Mouse (Mus musculus): Measurements from ENCODE around the gene Srpr.

Srpr gene

GRCm38 (mm10) chr9:35199772-35200471, at the start of gene Srpr, which contains the start of gene Tirap:
Gene Srpr, plus strand, starts transcription at chr9:35200175.
Gene Tirap, minus strand, starts transcription at chr9:35200291.
- peak; percentile 89 for DNase-seq (ENCODE audit: extremely low read depth, insufficient read length, low spot score)

GRCm38 (mm10) chr9:35152923-35153322, 47.1 kb upstream of the Srpr start:
- peak; percentile 20 for DNase-seq (ENCODE audit: extremely low read depth, insufficient read length, low spot score)

GRCm38 (mm10) chr9:35156002-35156710, 43.8 kb upstream of the Srpr start:
- peak; percentile 38 for DNase-seq (ENCODE audit: extremely low read depth, insufficient read length, low spot score)

DNA sequence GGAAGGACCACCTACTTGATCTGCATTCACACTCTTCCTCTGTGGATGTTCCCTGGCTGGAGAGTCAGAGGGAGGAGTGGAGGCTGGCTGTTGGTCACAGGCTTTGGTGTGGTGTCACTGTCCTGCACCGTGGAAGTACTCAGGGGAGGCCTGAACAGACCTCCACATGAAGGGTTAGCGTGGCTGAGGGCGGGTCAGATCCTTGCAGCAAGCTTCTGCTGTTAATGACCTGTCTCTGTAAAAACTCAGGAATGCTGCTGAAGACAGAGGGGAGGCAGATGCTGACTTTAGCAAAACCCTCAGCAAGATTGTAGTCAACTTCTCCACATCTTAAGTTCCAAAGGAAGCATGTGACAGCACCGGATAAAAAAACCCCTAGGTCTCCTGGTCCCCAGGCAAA, 43.1 kb upstream of the Srpr start:
- no peak for DNase-seq (ENCODE audit: extremely low read depth, insufficient read length, low spot score)

DNA sequence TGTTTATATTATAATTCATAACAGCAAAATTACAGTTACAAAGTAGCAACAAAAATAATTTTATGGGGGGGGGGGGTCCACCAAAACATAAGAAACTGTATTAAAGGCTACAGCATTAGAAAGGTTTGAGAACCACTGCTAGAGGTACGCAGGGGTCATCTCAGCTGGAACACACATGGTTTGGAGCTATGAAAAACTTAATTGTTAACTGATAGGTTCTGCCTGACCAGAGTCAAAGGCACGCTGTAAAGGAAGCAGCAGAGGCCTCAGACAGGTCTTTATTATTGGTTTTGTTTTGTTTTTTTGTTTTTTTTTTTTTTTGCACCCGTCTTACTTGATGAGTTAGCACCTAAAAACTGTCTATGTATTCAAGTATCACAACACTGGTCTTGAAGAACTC, 41.5 kb upstream of the Srpr start:
- DNase-seq (ENCODE audit: extremely low read depth, insufficient read length, low spot score): no peak

- DNase-seq (ENCODE audit: extremely low read depth, insufficient read length, low spot score): no peak
Measured at GRCm38 (mm10) chr9:35160662-35161061, 39.3 kb upstream of the Srpr start.

DNA sequence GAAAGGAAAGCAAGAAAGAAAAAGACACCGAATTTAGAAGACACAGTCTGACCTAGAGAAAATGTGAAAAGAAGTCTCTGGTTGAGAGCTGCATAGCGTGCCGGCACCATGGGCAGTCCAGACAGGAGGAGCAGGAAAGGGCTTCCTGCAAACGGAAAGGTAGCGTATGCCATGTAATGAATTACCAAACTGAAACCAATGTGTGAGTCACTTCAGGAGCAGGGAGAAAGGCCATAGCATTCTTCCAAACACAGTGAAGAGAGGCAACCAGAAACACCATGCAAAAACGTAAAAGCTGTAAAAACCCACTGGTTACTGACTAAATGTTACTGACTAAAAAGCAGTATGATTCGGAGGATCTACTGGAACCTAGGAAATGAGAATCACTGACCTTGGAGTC, 38.3 kb upstream of the Srpr start:
- no peak for DNase-seq (ENCODE audit: extremely low read depth, insufficient read length, low spot score)

DNA sequence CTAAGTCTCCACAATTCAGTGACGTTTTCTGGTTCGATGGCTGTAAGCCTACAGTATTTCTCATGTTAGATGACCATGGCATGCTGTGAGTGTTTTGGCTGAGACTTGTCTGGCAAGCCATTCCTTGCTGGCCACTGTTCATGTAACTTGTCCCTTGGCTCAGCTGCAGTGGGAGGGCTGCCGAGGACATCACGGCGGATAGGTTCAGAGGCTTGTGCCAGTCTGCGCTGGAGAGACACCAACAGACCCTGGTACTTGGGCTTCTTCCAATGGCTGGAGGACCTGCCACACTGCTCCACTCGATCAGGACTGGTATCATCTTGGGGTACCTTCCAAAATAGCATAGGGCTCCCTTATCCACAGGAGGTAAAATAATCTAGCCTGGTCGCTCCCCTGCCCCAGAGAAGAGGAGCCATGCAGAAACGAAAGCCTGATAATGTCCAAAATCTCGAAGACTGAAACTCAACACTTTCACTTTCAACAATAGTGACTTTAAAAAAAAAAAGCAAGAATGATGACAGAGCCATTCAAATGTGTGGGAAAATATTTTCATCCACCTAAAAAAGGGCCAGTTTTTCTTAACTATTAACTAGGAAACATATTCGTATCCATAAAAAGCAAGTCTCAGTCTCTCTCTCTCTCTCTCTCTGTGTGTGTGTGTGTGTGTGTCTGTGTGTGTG, 36.8 kb upstream of the Srpr start:
- DNase-seq (ENCODE audit: extremely low read depth, insufficient read length, low spot score): no peak

- no peak for DNase-seq (ENCODE audit: extremely low read depth, insufficient read length, low spot score)
Measured at GRCm38 (mm10) chr9:35164142-35164874, 35.7 kb upstream of the Srpr start.

DNA sequence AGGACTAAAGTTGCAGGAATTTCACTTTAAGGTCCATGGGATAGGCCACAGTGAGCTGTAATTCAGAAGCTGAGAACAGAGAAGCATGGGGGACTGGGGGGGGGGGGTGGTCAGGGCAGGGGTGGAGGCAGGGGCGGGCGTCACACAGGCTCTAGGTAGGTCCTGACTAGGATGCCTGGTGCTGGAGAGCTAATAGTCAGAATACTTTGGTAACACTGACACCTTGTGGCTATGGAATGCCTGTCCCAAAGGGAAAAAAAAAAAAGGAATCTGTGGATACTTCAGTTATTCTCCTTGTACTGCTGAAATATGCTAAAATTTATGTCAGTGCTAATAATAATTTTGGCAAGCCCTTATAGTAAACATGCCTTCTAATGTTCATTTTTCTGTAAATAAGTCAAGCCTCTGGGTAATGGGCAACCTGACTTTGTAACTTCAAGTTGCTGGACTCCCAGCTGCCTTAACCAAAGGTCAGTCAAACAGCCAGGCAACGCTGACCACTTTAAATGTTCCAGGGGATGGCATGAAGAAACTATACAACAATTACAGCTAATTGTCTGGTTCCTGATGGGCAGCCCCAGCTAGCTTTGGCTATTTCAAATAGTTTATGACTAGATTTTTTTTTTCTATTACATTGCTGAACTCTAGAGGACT, 33.7 kb upstream of the Srpr start:
- DNase-seq (ENCODE audit: extremely low read depth, insufficient read length, low spot score): peak; percentile 19

- no peak for DNase-seq (ENCODE audit: extremely low read depth, insufficient read length, low spot score)
Measured at GRCm38 (mm10) chr9:35166798-35167635, 33.0 kb upstream of the Srpr start.

DNA sequence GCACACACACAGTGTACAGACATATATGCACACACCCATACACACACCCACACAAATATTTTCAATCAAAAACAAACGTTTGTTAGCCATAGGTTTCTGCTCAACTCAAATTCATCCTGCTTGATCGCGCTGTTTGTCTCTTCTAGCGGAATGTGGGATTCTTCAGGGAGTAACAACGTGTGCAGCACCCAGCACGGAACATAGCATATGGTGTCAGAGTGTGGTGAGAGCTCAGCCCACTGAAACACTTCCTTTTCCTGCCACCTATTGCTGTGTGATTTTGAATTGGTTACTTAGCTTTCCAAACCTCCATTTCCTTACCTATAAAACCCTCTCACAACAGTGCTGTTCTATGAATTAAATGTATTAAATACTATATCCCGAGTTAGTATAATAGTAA, 29.9 kb upstream of the Srpr start:
- no peak for DNase-seq (ENCODE audit: extremely low read depth, insufficient read length, low spot score)

- no peak for DNase-seq (ENCODE audit: extremely low read depth, insufficient read length, low spot score)
Measured at GRCm38 (mm10) chr9:35173331-35173730, 26.6 kb upstream of the Srpr start.

GRCm38 (mm10) chr9:35175251-35176123, 24.5 kb upstream of the Srpr start, which contains the start of gene Dcps:
Gene Dcps, minus strand, starts transcription at chr9:35176061.
- peak; percentile 92 for DNase-seq (ENCODE audit: extremely low read depth, insufficient read length, low spot score)

- DNase-seq (ENCODE audit: extremely low read depth, insufficient read length, low spot score): no peak
Measured at GRCm38 (mm10) chr9:35176124-35176659, 23.8 kb upstream of the Srpr start.

- DNase-seq (ENCODE audit: extremely low read depth, insufficient read length, low spot score): no peak
Measured at GRCm38 (mm10) chr9:35182832-35183231, 17.1 kb upstream of the Srpr start.

DNA sequence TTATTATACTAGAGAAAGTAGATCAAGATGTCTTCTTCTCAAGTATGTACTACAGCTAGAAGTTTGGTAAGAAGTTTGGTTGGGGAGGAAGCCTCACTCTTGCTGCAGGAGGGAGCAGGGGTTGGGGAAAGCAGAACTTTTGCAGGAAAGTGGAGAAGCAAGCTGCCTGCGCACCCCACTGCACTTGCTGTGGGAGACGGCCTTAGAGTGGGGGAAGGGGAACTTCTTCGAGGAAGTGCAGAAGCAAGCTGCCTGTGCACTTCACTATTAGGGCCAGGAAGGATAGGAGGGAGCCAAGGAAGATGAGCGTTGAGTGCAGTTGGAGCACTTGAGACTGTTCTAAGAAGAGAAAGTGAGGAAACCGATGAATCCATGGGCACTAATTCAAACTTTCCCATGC, 16.6 kb upstream of the Srpr start:
- no peak for DNase-seq (ENCODE audit: extremely low read depth, insufficient read length, low spot score)

GRCm38 (mm10) chr9:35186430-35186829, 13.5 kb upstream of the Srpr start:
- DNase-seq (ENCODE audit: extremely low read depth, insufficient read length, low spot score): no peak
